Mouse (Mus musculus) forebrain, embryonic 10.5 days (tissue): ENCODE data around the gene Tspan3. TPM values are rescaled to one million over a fixed set of nuclear protein-coding genes. Genes with fewer than 3 reads are reported as not detected.

Source experiments
- DNase-seq: peaks from one replicate; pipeline ENCODE4 v3.0.0-alpha.2; 2017; ENCODE audit warnings: low spot score; ENCODE audit errors: extremely low spot score
- H3K27ac ChIP-seq: fragments of 300-500 bp; sonication (generic); 2 replicates; pipeline ENCODE4 v1.5.1; 2016; ENCODE audit warnings: mild to moderate bottlenecking
- H3K27me3 ChIP-seq: fragments of 300-500 bp; sonication (generic); 2 replicates; pipeline ENCODE4 v1.6.1; 2016; ENCODE audit warnings: mild to moderate bottlenecking; ENCODE audit not compliant: poor library complexity, severe bottlenecking
- H3K36me3 ChIP-seq: fragments of 300-500 bp; sonication (generic); replicated peaks from 2 replicates; pipeline ENCODE4 v1.6.1; 2016; ENCODE audit warnings: mild to moderate bottlenecking, moderate library complexity
- H3K4me1 ChIP-seq: fragments of 300-500 bp; sonication (generic); 2 replicates; pipeline ENCODE4 v1.6.1; 2016
- H3K4me3 ChIP-seq: fragments of 300-500 bp; sonication (generic); 2 replicates; pipeline ENCODE4 v1.5.1; 2016; ENCODE audit warnings: mild to moderate bottlenecking, moderate library complexity
- H3K9me3 ChIP-seq: fragments of 300-500 bp; sonication (generic); 2 replicates; pipeline ENCODE4 v1.6.1; 2016; ENCODE audit warnings: mild to moderate bottlenecking, moderate library complexity
- WGBS: fragments of 180-500 bp; shearing (Covaris S2); methylation state at CpG from one replicate; pipeline ENCODE4 v1.1.7; 2016; 5-methylcytosine and 5-hydroxymethylcytosine counted together
- polyA plus RNA-seq: library from polyadenylated mRNA; unstranded; fragments of >200 nt; fragmentation: Nextera tagmentation; extraction: Ambion mirVana; gene quantifications from 2 replicates; pipeline ENCODE4 v1.2.1, GENCODE M21; 2016

Gene Tspan3
- polyA plus RNA-seq, 1 experiment from 2014 or later = 510 TPM

GRCm38 (mm10) chr9:56097584-56098298, 67.5 kb downstream of the Tspan3 start:
- Histone ChIP-seq H3K4me3 (no peak overlapping the region), H3K9me3 (no peaks in the 10 kb centered on the region), H3K36me3 (no peaks in the 10 kb centered on the region), H3K27me3 (no peaks in the 10 kb centered on the region), H3K4me1 (no peaks in the 10 kb centered on the region), H3K27ac (no peak overlapping the region)
- 91% methylated on average over 4 of the region's 4 CpGs for WGBS
- no peak for DNase-seq

GRCm38 (mm10) chr9:56092102-56092501, 73.2 kb downstream of the Tspan3 start:
- WGBS = 52% methylated on average over 2 of the region's 2 CpGs

DNA sequence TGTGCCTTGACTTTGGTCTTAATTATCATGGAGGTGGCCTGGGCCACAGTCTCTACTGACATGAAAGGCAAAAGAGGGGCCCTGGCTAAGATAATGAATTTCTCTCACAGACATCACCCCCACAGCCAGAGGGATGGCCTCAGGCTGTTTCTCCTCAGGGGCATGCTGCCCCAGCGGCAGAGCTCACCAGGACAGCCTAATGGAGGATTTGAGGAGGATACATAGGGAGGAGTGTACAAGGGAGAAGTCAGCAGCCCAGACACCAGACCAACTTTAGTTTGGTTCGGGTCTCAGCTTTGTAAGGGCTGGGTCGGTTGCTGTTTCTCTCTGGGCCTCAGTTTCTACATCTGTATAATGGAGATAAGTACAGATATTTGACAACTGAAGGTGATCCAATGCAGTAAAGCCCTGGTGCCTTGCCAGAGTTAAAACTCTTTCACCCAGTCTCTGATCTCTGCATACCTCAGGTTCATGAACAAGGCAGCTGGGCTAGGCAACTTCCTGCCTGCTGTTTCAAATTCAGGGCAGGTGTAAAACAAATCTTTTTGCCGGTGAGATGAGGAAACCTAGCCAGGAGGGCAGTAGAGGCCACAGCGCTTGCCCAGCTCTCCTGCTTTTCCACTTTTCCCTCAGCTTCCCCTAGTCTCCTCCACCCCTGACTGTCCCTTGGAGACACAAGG, 74.6 kb downstream of the Tspan3 start:
- 75% methylated on average over 5 of the region's 5 CpGs for WGBS
- Histone ChIP-seq H3K4me3 (no peak overlapping the region), H3K27me3 (no peaks in the 10 kb centered on the region), H3K27ac (peak overlapping the region; percentile 66; the same call in 1 of the 2 replicates), H3K36me3 (no peaks in the 10 kb centered on the region), H3K9me3 (no peaks in the 10 kb centered on the region), H3K4me1 (peaks cover 10% of the 10 kb centered on the region)
- DNase-seq = no peak

More at GRCm38 (mm10) chr9:56092102-56092501, 73.2 kb downstream of the Tspan3 start:
- no peak for DNase-seq
- Histone ChIP-seq H3K27me3 (no peaks in the 10 kb centered on the region), H3K9me3 (no peaks in the 10 kb centered on the region), H3K4me3 (no peak overlapping the region), H3K27ac (no peak overlapping the region), H3K36me3 (no peaks in the 10 kb centered on the region), H3K4me1 (peaks cover 10% of the 10 kb centered on the region)

GRCm38 (mm10) chr9:56089778-56090520, 75.3 kb downstream of the Tspan3 start, which contains the start of gene Pstpip1:
Gene Pstpip1 (plus strand): TSS chr9:56089962.
- WGBS = 41% methylated on average over 22 of the region's 22 CpGs
- Histone ChIP-seq H3K4me3 (no peak within 1 kb of the TSS), H3K4me1 (peaks cover 16% of the 10 kb centered on the region), H3K9me3 (no peaks in the 10 kb centered on the region), H3K27ac (peak within 1 kb of the TSS; percentile 66), H3K36me3 (no peaks in the 10 kb centered on the region), H3K27me3 (no peaks in the 10 kb centered on the region)
- DNase-seq = peak; percentile 25

DNA sequence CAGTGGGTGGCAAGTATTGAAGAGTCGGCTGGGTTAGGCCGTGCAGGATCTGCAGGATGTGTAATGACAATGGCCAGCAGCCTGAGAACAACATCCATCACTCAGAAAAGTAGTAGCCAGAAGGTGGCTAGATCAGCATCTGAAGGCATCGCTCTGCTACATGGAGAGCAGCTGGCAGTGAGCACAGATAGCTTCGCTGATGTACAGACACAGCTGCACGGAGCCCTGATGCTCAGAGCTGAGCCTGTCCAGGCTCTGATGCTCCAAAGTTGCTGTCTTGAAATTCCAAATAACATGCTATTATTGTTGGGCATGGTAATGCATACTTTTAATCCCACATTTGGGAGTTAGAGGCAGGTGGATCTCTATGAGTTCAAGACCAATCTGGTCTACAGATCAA, 78.8 kb downstream of the Tspan3 start:
- H3K9me3 ChIP-seq = no peaks in the 10 kb centered on the region
- H3K4me3 ChIP-seq = no peak overlapping the region
- no peak for DNase-seq
- 0 out of 2 replicates have a peak, but pooled peaks cover 2% of the 10 kb centered on the region for H3K36me3 ChIP-seq
- 92% methylated on average over 5 of the region's 5 CpGs for WGBS
- no peaks in the 10 kb centered on the region for H3K27me3 ChIP-seq
- H3K27ac ChIP-seq = no peak overlapping the region
- H3K4me1 ChIP-seq = peaks cover 17% of the 10 kb centered on the region

Other genes with a start within 250 kb of the Tspan3 start
- 6.0 and 6.1 TPM in 2 replicates for gene Scaper, start 227.4 kb downstream of the Tspan3 start, polyA plus RNA-seq
- not detected in 2 replicates for gene 4930563M21Rik, start 154.9 kb downstream of the Tspan3 start, polyA plus RNA-seq
- 273 and 288 TPM in 2 replicates for gene Rcn2, start 123.6 kb downstream of the Tspan3 start, polyA plus RNA-seq
- 0.38 and 0.68 TPM in 2 replicates for gene Pstpip1, start 75.5 kb downstream of the Tspan3 start, polyA plus RNA-seq